Mouse (Mus musculus): ENCODE results near the gene Tedc1.

Tedc1 gene

GRCm38 (mm10) chr12:113155887-113156539 lies at the start of gene Tedc1:
Tedc1 (plus strand) TSS chr12:113156421.
- H3K36me3 ChIP-seq (ENCODE audit: control insufficient read depth, insufficient read depth, low read length, poor library complexity, severe bottlenecking), result peaks cover 2% of the 10 kb centered on the region; the same call in 1 of the 2 replicates
- DNase-seq (ENCODE audit: low read depth, low spot score), result peak; percentile 99
- H3K27me3 ChIP-seq (ENCODE audit: control insufficient read depth, insufficient read depth, low read length, poor library complexity, severe bottlenecking), result no peaks in the 10 kb centered on the region

DNA sequence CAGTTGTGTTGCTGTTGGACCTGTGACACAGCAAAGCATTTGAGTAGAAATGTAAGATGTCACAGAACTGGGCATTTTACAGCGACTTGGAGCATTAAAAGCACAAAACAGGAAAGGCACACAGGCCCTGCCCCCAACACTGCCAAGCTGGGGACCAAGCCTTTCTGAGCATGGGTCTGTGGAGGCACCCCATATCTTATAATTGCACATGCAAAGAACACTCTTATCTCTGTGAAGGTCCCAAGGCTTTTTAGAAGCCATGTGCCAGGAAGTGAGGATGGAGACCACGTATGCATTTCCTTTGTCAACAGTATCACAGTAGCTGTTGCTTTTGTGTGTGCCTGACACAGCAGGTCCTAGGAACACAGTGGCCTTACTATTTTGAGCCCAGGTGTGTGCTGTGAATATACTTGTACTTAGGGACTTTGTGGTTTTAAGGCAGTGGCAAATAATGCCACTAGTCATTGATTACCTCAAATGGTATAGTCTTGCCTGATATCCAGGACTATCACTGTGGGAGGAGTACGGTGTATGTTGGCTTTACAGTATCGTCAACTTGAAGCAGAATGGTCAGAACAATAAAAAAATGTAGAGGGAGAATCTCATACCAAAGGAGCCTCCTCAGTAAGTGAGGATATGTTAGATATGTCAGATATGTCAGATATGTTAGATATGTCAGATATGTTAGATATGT lies 48.6 kb upstream of the Tedc1 start:
- no peak for DNase-seq (ENCODE audit: low read depth, low spot score)
- no peaks in the 10 kb centered on the region for H3K27me3 ChIP-seq (ENCODE audit: control insufficient read depth, insufficient read depth, low read length, poor library complexity, severe bottlenecking)
- no peaks in the 10 kb centered on the region for H3K36me3 ChIP-seq (ENCODE audit: control insufficient read depth, insufficient read depth, low read length, poor library complexity, severe bottlenecking)

GRCm38 (mm10) chr12:113108528-113109283 lies 47.5 kb upstream of the Tedc1 start:
- no peaks in the 10 kb centered on the region for H3K36me3 ChIP-seq (ENCODE audit: control insufficient read depth, insufficient read depth, low read length, poor library complexity, severe bottlenecking)
- no peaks in the 10 kb centered on the region for H3K27me3 ChIP-seq (ENCODE audit: control insufficient read depth, insufficient read depth, low read length, poor library complexity, severe bottlenecking)
- no peak for DNase-seq (ENCODE audit: low read depth, low spot score)

DNA sequence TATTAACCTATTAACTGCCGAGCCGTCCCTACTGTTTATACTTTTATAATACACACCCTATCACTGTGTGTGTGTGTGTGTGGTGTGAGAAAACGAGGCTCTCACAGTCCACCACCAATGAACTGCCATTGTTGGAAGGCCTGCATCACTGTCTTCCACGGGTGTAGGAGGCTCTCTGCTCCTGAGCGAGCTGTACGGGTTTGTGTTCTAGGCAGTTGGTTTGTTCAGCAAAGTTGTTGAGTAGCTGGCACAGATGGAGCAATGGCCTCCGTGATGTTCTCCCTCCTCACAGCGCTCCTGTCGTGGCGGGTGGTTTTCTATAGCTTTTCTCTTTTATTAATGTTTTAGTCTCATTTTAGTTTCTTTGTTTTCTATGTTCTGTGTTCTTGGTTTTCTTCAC lies 46.4 kb upstream of the Tedc1 start:
- no peak for DNase-seq (ENCODE audit: low read depth, low spot score)
- Histone ChIP-seq H3K27me3 (ENCODE audit: control insufficient read depth, insufficient read depth, low read length, poor library complexity, severe bottlenecking) (no peaks in the 10 kb centered on the region), H3K36me3 (ENCODE audit: control insufficient read depth, insufficient read depth, low read length, poor library complexity, severe bottlenecking) (no peaks in the 10 kb centered on the region)

DNA sequence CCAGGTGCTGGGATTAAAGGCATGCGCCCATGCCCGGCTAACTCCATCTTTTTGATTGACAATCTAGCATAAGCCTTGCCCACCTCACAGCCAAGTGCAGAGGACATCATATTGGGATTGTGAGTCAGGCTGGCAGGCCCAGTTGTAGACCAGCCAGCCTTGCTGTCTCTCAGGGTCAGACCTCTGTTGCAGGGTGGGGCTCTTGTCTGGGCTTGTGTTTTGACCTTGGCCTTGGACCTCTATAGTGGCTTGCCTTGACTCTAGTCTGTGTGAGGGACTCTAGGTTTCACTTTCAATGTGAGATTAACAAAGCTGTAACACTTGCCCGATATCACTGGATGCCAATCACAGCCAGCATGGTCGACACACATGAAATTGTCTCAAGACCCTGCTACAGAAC lies 42.1 kb upstream of the Tedc1 start:
- DNase-seq (ENCODE audit: low read depth, low spot score), result no peak
- Histone ChIP-seq H3K36me3 (ENCODE audit: control insufficient read depth, insufficient read depth, low read length, poor library complexity, severe bottlenecking) (no peaks in the 10 kb centered on the region; the same call in none of the 2 replicates), H3K27me3 (ENCODE audit: control insufficient read depth, insufficient read depth, low read length, poor library complexity, severe bottlenecking) (no peaks in the 10 kb centered on the region)

DNA sequence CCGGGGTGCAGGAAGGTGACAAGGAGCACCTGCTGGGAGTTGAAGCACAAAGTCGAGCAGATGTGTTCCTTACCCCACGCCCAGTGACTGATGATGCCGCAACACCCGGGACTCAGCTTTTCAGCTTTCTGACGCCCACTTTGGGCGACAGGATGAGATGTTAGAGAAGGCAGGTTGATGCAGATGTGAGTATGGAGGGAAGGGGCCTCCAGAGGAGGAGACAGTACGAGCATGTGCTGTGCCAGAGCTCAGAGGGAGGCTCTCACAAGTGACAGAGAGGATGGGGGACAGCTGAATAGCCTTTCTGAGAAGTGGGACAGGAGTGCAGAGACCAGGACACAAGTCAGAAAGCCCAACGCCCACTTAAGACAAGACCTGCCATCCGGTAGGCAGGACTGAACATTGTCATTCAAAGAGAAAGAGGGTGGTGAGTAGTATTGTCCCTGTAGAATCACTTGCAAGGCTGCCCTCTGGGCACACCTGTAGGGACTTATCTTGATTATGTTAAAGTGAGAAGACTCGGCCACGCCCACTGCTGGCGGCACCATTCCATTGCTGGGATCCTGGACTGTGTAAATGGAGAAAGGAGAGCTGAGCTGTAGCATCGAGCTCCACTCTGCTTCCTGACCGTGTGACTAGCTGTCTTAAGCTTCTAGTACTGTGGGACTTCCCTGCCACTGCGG lies 41.2 kb upstream of the Tedc1 start:
- H3K36me3 ChIP-seq (ENCODE audit: control insufficient read depth, insufficient read depth, low read length, poor library complexity, severe bottlenecking), result no peaks in the 10 kb centered on the region; the same call in none of the 2 replicates
- DNase-seq (ENCODE audit: low read depth, low spot score), result no peak
- H3K27me3 ChIP-seq (ENCODE audit: control insufficient read depth, insufficient read depth, low read length, poor library complexity, severe bottlenecking), result no peaks in the 10 kb centered on the region

- Histone ChIP-seq H3K27me3 (ENCODE audit: control insufficient read depth, insufficient read depth, low read length, poor library complexity, severe bottlenecking) (no peaks in the 10 kb centered on the region), H3K36me3 (ENCODE audit: control insufficient read depth, insufficient read depth, low read length, poor library complexity, severe bottlenecking) (no peaks in the 10 kb centered on the region; the same call in none of the 2 replicates)
- DNase-seq (ENCODE audit: low read depth, low spot score), result peak; percentile 81
Observed at GRCm38 (mm10) chr12:113119516-113120410, 36.5 kb upstream of the Tedc1 start.

- no peaks in the 10 kb centered on the region; the same call in 1 of the 2 replicates for H3K36me3 ChIP-seq (ENCODE audit: control insufficient read depth, insufficient read depth, low read length, poor library complexity, severe bottlenecking)
- DNase-seq (ENCODE audit: low read depth, low spot score), result no peak
- no peaks in the 10 kb centered on the region for H3K27me3 ChIP-seq (ENCODE audit: control insufficient read depth, insufficient read depth, low read length, poor library complexity, severe bottlenecking)
Observed at GRCm38 (mm10) chr12:113124726-113125125, 31.5 kb upstream of the Tedc1 start.

DNA sequence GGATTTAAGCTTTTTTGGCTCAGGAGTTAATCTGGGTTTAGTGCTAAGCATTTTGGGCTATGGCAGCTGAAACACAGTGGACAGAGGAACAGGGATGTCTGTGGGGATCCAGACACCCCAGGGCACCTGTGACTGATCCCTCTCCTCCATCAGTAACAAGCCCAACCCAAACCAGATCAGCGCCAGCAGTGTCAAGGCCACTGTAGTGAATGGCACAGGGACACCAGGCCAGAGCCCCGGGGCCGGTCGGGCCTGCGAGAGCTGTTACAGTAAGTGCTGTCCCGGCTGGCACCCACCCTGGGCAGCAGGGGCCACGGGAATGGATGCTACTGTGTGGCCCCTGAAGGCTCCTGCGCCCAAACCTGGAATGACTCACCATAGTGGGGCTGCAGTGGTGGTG lies 25.5 kb upstream of the Tedc1 start:
- DNase-seq (ENCODE audit: low read depth, low spot score), result no peak
- no peaks in the 10 kb centered on the region for H3K27me3 ChIP-seq (ENCODE audit: control insufficient read depth, insufficient read depth, low read length, poor library complexity, severe bottlenecking)

GRCm38 (mm10) chr12:113131601-113132000 lies 24.6 kb upstream of the Tedc1 start:
- peaks cover 4% of the 10 kb centered on the region for H3K36me3 ChIP-seq (ENCODE audit: control insufficient read depth, insufficient read depth, low read length, poor library complexity, severe bottlenecking)
- no peak for DNase-seq (ENCODE audit: low read depth, low spot score)
- H3K27me3 ChIP-seq (ENCODE audit: control insufficient read depth, insufficient read depth, low read length, poor library complexity, severe bottlenecking), result no peaks in the 10 kb centered on the region

More for the DNA sequence above, 25.5 kb upstream of the Tedc1 start:
- H3K36me3 ChIP-seq (ENCODE audit: control insufficient read depth, insufficient read depth, low read length, poor library complexity, severe bottlenecking), result peaks cover 2% of the 10 kb centered on the region

GRCm38 (mm10) chr12:113132567-113132966 lies 23.7 kb upstream of the Tedc1 start:
- Histone ChIP-seq H3K36me3 (ENCODE audit: control insufficient read depth, insufficient read depth, low read length, poor library complexity, severe bottlenecking) (peaks cover 4% of the 10 kb centered on the region), H3K27me3 (ENCODE audit: control insufficient read depth, insufficient read depth, low read length, poor library complexity, severe bottlenecking) (no peaks in the 10 kb centered on the region)
- no peak for DNase-seq (ENCODE audit: low read depth, low spot score)

DNA sequence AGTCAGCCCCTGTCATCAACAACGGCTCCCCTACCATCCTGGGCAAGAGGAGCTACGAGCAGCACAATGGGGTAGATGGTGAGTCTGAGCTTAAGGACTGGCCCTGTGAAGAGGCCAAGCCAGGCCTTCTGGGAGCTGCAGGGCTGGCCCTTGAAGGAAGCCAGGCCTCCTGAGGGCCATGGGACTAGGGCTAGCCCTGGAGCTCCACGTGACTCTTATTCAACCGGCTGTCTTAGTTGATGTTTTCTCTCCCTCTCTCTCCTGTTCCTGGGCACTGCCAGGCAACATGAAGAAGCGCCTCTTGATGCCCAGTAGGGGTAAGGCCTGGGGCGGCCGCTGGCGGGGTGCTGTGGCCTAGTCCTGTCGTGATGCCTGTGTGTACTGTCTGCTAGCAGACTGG lies 23.0 kb upstream of the Tedc1 start:
- H3K27me3 ChIP-seq (ENCODE audit: control insufficient read depth, insufficient read depth, low read length, poor library complexity, severe bottlenecking), result no peaks in the 10 kb centered on the region
- DNase-seq (ENCODE audit: low read depth, low spot score), result no peak
- peaks cover 4% of the 10 kb centered on the region for H3K36me3 ChIP-seq (ENCODE audit: control insufficient read depth, insufficient read depth, low read length, poor library complexity, severe bottlenecking)

- peaks cover 4% of the 10 kb centered on the region for H3K36me3 ChIP-seq (ENCODE audit: control insufficient read depth, insufficient read depth, low read length, poor library complexity, severe bottlenecking)
- DNase-seq (ENCODE audit: low read depth, low spot score), result no peak
- no peaks in the 10 kb centered on the region for H3K27me3 ChIP-seq (ENCODE audit: control insufficient read depth, insufficient read depth, low read length, poor library complexity, severe bottlenecking)
Observed at GRCm38 (mm10) chr12:113133861-113134403, 22.3 kb upstream of the Tedc1 start.

Measured in splenic B cell, adult 2 months (primary cell).